Mouse (Mus musculus) ES-Bruce4 (cell line): Measurements from ENCODE around the gene Garem2. TPM values are rescaled to one million over a fixed set of nuclear protein-coding genes. Genes with fewer than 3 reads are reported as not detected.

Experiments used
- H3K27ac ChIP-seq: 2 replicates; pipeline ENCODE4 v1.5.1; 2012; ENCODE audit warnings: low read length, inconsistent platforms; ENCODE audit not compliant: insufficient read depth
- H3K27me3 ChIP-seq: 2 replicates; pipeline ENCODE4 v1.6.1; 2012; ENCODE audit warnings: mild to moderate bottlenecking, low read length, inconsistent platforms; ENCODE audit not compliant: control insufficient read depth, poor library complexity, insufficient read depth, severe bottlenecking
- H3K36me3 ChIP-seq: 2 replicates; pipeline ENCODE4 v1.6.1; 2012; ENCODE audit warnings: inconsistent platforms, mild to moderate bottlenecking, low read length, moderate library complexity; ENCODE audit not compliant: control insufficient read depth, poor library complexity, insufficient read depth, severe bottlenecking
- H3K4me1 ChIP-seq: one replicate; pipeline ENCODE4 v1.8.1; 2011; ENCODE audit warnings: low read length; ENCODE audit not compliant: control insufficient read depth, insufficient read depth
- H3K4me3 ChIP-seq: 2 replicates; pipeline ENCODE4 v1.5.1; 2011; ENCODE audit warnings: low read depth, mild to moderate bottlenecking, low read length
- H3K9ac ChIP-seq: 2 replicates; pipeline ENCODE4 v1.6.1; 2012; ENCODE audit warnings: low read depth, mild to moderate bottlenecking, inconsistent platforms; ENCODE audit not compliant: poor library complexity, severe bottlenecking
- H3K9me3 ChIP-seq: replicated peaks from 2 replicates; pipeline ENCODE4 v1.6.1; 2012; ENCODE audit warnings: mild to moderate bottlenecking, low read length, inconsistent platforms; ENCODE audit not compliant: control insufficient read depth, poor library complexity, insufficient read depth, severe bottlenecking
- CTCF ChIP-seq: IDR thresholded peaks from one replicate; pipeline ENCODE4 v1.8.1; 2011; ENCODE audit warnings: low read depth, low read length
- EP300 ChIP-seq: IDR thresholded peaks from 2 replicates; pipeline ENCODE4 v1.6.1; 2011; ENCODE audit warnings: low read depth, low read length; ENCODE audit not compliant: insufficient read depth
- POLR2A ChIP-seq: IDR thresholded peaks from one replicate; pipeline ENCODE4 v1.8.1; 2011; ENCODE audit warnings: low read length; ENCODE audit not compliant: insufficient read depth
- polyA plus RNA-seq: library from polyadenylated mRNA; stranded (reverse); fragments of >200 nt; gene quantifications from 2 replicates; pipeline ENCODE4 v1.2.4, GENCODE M21; 2011; ENCODE audit warnings: low read depth; ENCODE audit not compliant: missing spikeins, insufficient read depth, insufficient read length

The Garem2 gene
- polyA plus RNA-seq, 1 experiment = 0.67 TPM

GRCm38 (mm10) chr5:30110371-30111060 lies 5.6 kb downstream of the Garem2 start:
- Histone ChIP-seq H3K9ac (no peak overlapping the region), H3K27ac (no peak overlapping the region), H3K27me3 (peaks cover 7% of the 10 kb centered on the region), H3K4me3 (peak overlapping the region; percentile 25), H3K36me3 (no peaks in the 10 kb centered on the region), H3K4me1 (peaks cover 2% of the 10 kb centered on the region), H3K9me3 (no peaks in the 10 kb centered on the region)
- TF ChIP-seq POLR2A = no peak

- TF ChIP-seq CTCF (peak; percentile 20), EP300 (no peak)
- Histone ChIP-seq H3K4me1 (peaks cover 2% of the 10 kb centered on the region), H3K27me3 (peaks cover 4% of the 10 kb centered on the region), H3K36me3 (no peaks in the 10 kb centered on the region), H3K9ac (no peak overlapping the region), H3K9me3 (no peaks in the 10 kb centered on the region), H3K27ac (no peak overlapping the region), H3K4me3 (peak overlapping the region; percentile 25)
Observed at GRCm38 (mm10) chr5:30111126-30111525, 6.2 kb downstream of the Garem2 start.

- no peak overlapping the region for H3K9ac ChIP-seq
- H3K27me3 ChIP-seq = no peaks in the 10 kb centered on the region
- H3K4me3 ChIP-seq = peak overlapping the region; percentile 25; the same call in 1 of the 2 replicates
- no peaks in the 10 kb centered on the region for H3K9me3 ChIP-seq
- no peak for TF ChIP-seq POLR2A
- TF ChIP-seq CTCF = no peak
- TF ChIP-seq EP300 = no peak
- H3K27ac ChIP-seq = no peak overlapping the region
- peaks cover 2% of the 10 kb centered on the region for H3K4me1 ChIP-seq
- H3K36me3 ChIP-seq = no peaks in the 10 kb centered on the region
Observed at GRCm38 (mm10) chr5:30111771-30112170, 6.8 kb downstream of the Garem2 start.

- TF ChIP-seq POLR2A (no peak), EP300 (no peak), CTCF (peak; percentile 50)
- no peak overlapping the region for H3K9ac ChIP-seq
- H3K27me3 ChIP-seq = no peaks in the 10 kb centered on the region
Observed at GRCm38 (mm10) chr5:30112533-30113068, 7.6 kb downstream of the Garem2 start.

GRCm38 (mm10) chr5:30113881-30114760 lies 9.2 kb downstream of the Garem2 start:
- Histone ChIP-seq H3K36me3 (no peaks in the 10 kb centered on the region), H3K4me3 (peak overlapping the region; percentile 68), H3K9ac (peak overlapping the region; percentile 51), H3K4me1 (no peaks in the 10 kb centered on the region), H3K9me3 (no peaks in the 10 kb centered on the region), H3K27ac (no peak overlapping the region), H3K27me3 (no peaks in the 10 kb centered on the region)
- no peak for TF ChIP-seq EP300
- no peak for TF ChIP-seq POLR2A
- TF ChIP-seq CTCF = peak; percentile 46

More at GRCm38 (mm10) chr5:30112533-30113068, 7.6 kb downstream of the Garem2 start:
- no peak overlapping the region for H3K4me3 ChIP-seq
- no peaks in the 10 kb centered on the region for H3K9me3 ChIP-seq
- no peaks in the 10 kb centered on the region for H3K36me3 ChIP-seq
- peaks cover 2% of the 10 kb centered on the region for H3K4me1 ChIP-seq
- H3K27ac ChIP-seq = no peak overlapping the region

GRCm38 (mm10) chr5:30114761-30115140 lies 9.8 kb downstream of the Garem2 start:
- Histone ChIP-seq H3K4me1 (no peaks in the 10 kb centered on the region), H3K27ac (no peak overlapping the region), H3K36me3 (no peaks in the 10 kb centered on the region), H3K4me3 (peak overlapping the region; percentile 68), H3K27me3 (no peaks in the 10 kb centered on the region), H3K9me3 (no peaks in the 10 kb centered on the region), H3K9ac (peak overlapping the region; percentile 51)
- TF ChIP-seq EP300 = no peak
- TF ChIP-seq CTCF = no peak
- TF ChIP-seq POLR2A = no peak
